Mouse (Mus musculus): ENCODE results near the gene Rai14. TPM values are rescaled to one million over a fixed set of nuclear protein-coding genes. Genes with fewer than 3 reads are reported as not detected.

Rai14 gene
- total RNA-seq, 1 experiment from 2014 or later, result 11.1 TPM

GRCm38 (mm10) chr15:10628980-10629346 lies 85.5 kb downstream of the Rai14 start:
- ATAC-seq (replicated peaks; ENCODE audit: low read depth, poor library complexity, severe bottlenecking), result no peak

GRCm38 (mm10) chr15:10628131-10628979 lies 86.1 kb downstream of the Rai14 start:
- no peak for ATAC-seq (replicated peaks; ENCODE audit: low read depth, poor library complexity, severe bottlenecking)

- ATAC-seq (replicated peaks; ENCODE audit: low read depth, poor library complexity, severe bottlenecking), result no peak
Observed at GRCm38 (mm10) chr15:10623571-10624227, 90.7 kb downstream of the Rai14 start.

- ATAC-seq (replicated peaks; ENCODE audit: low read depth, poor library complexity, severe bottlenecking), result no peak
Observed at GRCm38 (mm10) chr15:10621194-10621593, 93.2 kb downstream of the Rai14 start.

GRCm38 (mm10) chr15:10619678-10620077 lies 94.7 kb downstream of the Rai14 start:
- ATAC-seq (replicated peaks; ENCODE audit: low read depth, poor library complexity, severe bottlenecking), result no peak

- ATAC-seq (replicated peaks; ENCODE audit: low read depth, poor library complexity, severe bottlenecking), result no peak
Observed at GRCm38 (mm10) chr15:10618276-10618675, 96.1 kb downstream of the Rai14 start.

GRCm38 (mm10) chr15:10616001-10616400 lies 98.4 kb downstream of the Rai14 start:
- no peak for ATAC-seq (replicated peaks; ENCODE audit: low read depth, poor library complexity, severe bottlenecking)

- no peak for ATAC-seq (replicated peaks; ENCODE audit: low read depth, poor library complexity, severe bottlenecking)
Observed at GRCm38 (mm10) chr15:10611040-10611439, 103.4 kb downstream of the Rai14 start.

- no peak for ATAC-seq (replicated peaks; ENCODE audit: low read depth, poor library complexity, severe bottlenecking)
Observed at GRCm38 (mm10) chr15:10609107-10609506, 105.3 kb downstream of the Rai14 start.

GRCm38 (mm10) chr15:10608508-10609098 lies 105.8 kb downstream of the Rai14 start:
- no peak for ATAC-seq (replicated peaks; ENCODE audit: low read depth, poor library complexity, severe bottlenecking)

- peak; percentile 99 for ATAC-seq (replicated peaks; ENCODE audit: low read depth, poor library complexity, severe bottlenecking)
Observed at GRCm38 (mm10) chr15:10599413-10599812, 115.0 kb downstream of the Rai14 start.

GRCm38 (mm10) chr15:10598259-10599225 lies 115.9 kb downstream of the Rai14 start:
- no peak for ATAC-seq (replicated peaks; ENCODE audit: low read depth, poor library complexity, severe bottlenecking)

GRCm38 (mm10) chr15:10596871-10597270 lies 117.6 kb downstream of the Rai14 start:
- ATAC-seq (replicated peaks; ENCODE audit: low read depth, poor library complexity, severe bottlenecking), result no peak

GRCm38 (mm10) chr15:10595408-10595807 lies 119.0 kb downstream of the Rai14 start:
- ATAC-seq (replicated peaks; ENCODE audit: low read depth, poor library complexity, severe bottlenecking), result no peak

- ATAC-seq (replicated peaks; ENCODE audit: low read depth, poor library complexity, severe bottlenecking), result no peak
Observed at GRCm38 (mm10) chr15:10594910-10595309, 119.5 kb downstream of the Rai14 start.

- no peak for ATAC-seq (replicated peaks; ENCODE audit: low read depth, poor library complexity, severe bottlenecking)
Observed at GRCm38 (mm10) chr15:10593094-10593493, 121.3 kb downstream of the Rai14 start.

- no peak for ATAC-seq (replicated peaks; ENCODE audit: low read depth, poor library complexity, severe bottlenecking)
Observed at GRCm38 (mm10) chr15:10586565-10586964, 127.9 kb downstream of the Rai14 start.

- no peak for ATAC-seq (replicated peaks; ENCODE audit: low read depth, poor library complexity, severe bottlenecking)
Observed at GRCm38 (mm10) chr15:10584359-10585187, 129.9 kb downstream of the Rai14 start.

- peak; percentile 100 for ATAC-seq (replicated peaks; ENCODE audit: low read depth, poor library complexity, severe bottlenecking)
Observed at GRCm38 (mm10) chr15:10583408-10583807, 131.0 kb downstream of the Rai14 start.
